Mouse (Mus musculus) WW6 (cell line): Measurements from ENCODE around the gene Xlr3b.
A peak's percentile ranks its signal among the peaks of the same experiment; 100 is the strongest.
"Not testable (repeated sequence)": the region's sequence is repeated elsewhere in the genome, so short reads cannot be mapped to it uniquely, and the experiment has no call there.

Experiments used
- DNase-seq: peaks from one replicate; pipeline ENCODE4 v3.0.0-alpha.2; 2013; ENCODE audit warnings: low read depth, low spot score

Gene Xlr3b

DNA sequence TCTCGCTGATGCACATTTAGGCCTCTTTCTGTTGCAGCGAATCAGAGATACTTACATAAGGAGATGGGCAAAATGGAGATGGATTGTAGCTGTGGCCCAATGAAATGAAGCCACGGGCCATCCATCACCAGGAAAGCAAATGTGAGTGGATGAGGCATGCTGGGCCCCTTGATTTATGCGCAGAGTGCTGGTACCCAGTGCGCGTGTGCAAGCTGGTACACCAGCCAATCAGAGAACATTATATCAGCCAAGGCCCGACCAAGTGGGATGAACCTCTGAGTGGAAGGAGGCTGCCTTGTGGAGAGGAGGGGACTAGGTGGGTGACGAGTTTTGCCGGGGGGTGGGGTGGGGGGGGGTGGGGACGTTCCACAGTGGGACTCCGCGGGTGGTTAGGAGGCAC lies at the start of gene Xlr3b:
Xlr3b (plus strand) TSS at position 274 of the 400 bp plus-strand sequence.
- not testable (repeated sequence) for DNase-seq

GRCm38 (mm10) chrX:73143218-73143618 lies 48.8 kb upstream of the Xlr3b start:
- DNase-seq: not testable (repeated sequence)

DNA sequence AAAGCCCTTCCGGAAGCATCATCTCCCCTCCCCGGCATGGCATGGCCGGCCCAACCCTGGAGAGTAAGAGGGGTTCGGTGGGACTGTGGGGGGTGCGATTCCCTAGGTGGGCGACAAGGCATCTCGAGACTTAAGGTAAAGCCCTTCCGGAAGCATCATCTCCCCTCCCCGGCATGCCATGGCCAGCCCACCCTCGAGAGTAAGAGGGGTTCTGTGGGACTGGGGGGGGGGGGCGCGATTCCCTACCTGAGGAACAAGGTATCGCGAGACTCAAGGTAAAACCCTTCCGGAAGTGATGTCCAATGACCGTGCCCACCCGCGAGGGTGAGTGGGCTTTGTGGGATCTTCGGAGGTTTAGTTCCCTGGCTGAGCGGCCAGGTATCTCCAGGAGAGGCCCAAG lies 43.5 kb upstream of the Xlr3b start, which contains the start of gene Xlr5b:
Xlr5b (plus strand) TSS at position 301 of the 400 bp plus-strand sequence.
- DNase-seq: not testable (repeated sequence)

GRCm38 (mm10) chrX:73149350-73149749 lies 42.7 kb upstream of the Xlr3b start, which contains the start of gene DXBay18:
Gene DXBay18, minus strand, starts transcription at chrX:73149450.
- not testable (repeated sequence) for DNase-seq

DNA sequence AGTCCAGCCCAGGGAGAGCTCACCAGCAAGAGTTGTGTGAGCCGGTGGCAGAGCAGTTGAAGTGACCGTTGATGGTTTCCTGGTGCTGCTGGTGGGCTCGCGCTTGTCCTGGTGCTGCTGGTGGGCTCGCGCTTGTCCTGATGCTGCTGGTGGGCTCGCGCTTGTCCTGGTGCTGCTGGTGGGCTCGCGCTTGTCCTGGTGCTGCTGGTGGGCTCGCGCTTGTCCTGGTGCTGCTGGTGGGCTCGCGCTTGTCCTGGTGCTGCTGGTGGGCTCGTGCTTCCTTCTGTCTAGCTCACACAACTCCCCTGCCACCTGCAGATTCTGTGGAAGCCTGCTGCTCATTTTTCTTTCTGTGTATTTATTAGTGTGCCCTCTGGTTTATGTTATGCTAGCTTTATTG lies 15.1 kb upstream of the Xlr3b start, which contains the start of gene Spin2d:
Spin2d (minus strand) TSS at position 101 of the 400 bp plus-strand sequence.
- not testable (repeated sequence) for DNase-seq

GRCm38 (mm10) chrX:73213819-73214564 lies 22.0 kb downstream of the Xlr3b start, which contains the start of gene Xlr4b:
Gene Xlr4b, plus strand, starts transcription at chrX:73214333.
- DNase-seq: not testable (repeated sequence)

- DNase-seq: no peak
Observed at GRCm38 (mm10) chrX:73225365-73225764, 33.4 kb downstream of the Xlr3b start.

GRCm38 (mm10) chrX:73227914-73228605 lies 36.1 kb downstream of the Xlr3b start, which contains the start of gene F8a:
Gene F8a, plus strand, starts transcription at chrX:73228291.
- DNase-seq: peak; percentile 24

DNA sequence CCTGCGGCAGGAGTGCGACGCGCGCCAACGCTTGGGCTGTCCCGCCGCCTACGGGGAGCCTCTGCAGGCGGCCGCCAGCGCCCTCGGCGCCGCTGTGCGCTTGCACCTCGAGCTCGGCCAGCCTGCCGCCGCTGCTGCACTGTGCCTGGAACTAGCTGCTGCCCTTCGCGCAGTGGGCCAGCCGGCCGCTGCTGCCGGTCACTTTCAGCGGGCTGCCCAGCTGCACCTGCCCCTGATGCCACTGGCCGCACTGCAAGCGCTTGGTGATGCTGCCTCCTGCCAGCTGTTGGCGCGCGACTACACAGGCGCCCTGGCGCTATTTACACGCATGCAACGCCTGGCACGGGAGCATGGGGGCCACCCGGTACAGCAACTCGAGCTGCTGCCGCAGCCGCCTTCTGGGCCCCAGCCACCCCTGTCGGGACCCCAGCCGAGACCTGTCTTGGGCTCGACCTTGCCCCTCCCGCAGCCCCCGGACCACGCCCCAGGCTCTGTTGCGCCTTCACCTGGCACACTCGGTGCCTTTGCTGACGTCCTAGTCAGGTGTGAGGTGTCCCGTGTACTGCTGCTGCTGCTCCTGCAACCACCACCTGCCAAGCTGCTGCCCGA lies 36.7 kb downstream of the Xlr3b start:
- no peak for DNase-seq

DNA sequence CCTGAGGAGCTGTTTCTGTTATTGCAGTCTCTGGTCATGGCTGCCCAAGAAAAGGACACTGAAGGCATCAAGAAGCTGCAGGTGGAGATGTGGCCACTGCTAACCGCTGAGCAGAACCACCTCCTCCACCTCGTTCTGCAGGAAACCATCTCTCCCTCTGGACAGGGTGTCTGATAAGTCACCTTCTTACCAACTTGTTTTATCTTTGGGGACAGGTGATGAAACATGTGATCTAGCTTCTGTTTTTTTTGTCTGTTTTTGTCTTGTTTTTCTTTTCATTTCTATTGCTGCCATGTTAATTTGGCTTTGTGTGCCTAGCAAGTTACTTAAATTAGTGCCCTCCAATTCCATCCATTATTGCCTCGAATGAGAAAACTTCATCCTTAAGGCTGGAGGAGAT lies 37.3 kb downstream of the Xlr3b start:
- no peak for DNase-seq

DNA sequence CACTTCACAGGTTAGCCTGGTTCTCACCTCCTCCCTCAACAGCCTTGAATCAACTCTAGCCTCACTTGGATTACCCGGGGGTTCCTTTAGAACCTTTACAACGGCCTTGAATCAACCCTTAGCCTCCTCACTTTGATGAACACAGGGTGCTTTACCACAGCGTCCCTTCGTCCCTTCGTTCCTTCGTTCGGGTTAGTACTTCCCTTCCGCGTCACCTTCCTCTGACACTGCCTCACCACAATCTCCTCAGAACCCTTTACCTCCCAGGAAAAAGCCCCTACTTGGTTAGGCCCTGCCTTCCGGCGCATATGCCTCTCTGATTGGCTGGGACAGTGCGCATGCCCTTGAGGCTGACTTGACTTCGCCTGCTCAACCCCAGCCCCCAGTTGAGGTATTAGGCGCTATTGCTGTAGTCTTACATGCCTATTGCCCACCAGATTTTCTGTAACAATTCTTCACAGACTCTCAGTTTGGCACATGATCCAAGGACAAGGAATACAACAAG lies 50.9 kb downstream of the Xlr3b start, which contains the start of gene Xlr4c:
Xlr4c (minus strand) TSS at position 310 of the 505 bp plus-strand sequence.
- not testable (repeated sequence) for DNase-seq
